Mouse (Mus musculus) forebrain, postnatal 0 days (tissue): ENCODE data around the gene A430078G23Rik. TPM values are rescaled to one million over a fixed set of nuclear protein-coding genes. Genes with fewer than 3 reads are reported as not detected.

Experiments used
- ATAC-seq: fragments of 200-750 bp; cut with Nextera tagmentation; 2 replicates; pipeline ENCODE4 v1.8.0; 2017; ENCODE audit warnings: mild to moderate bottlenecking, moderate library complexity
- DNase-seq: peaks from one replicate; pipeline ENCODE4 v3.0.0-alpha.2; 2015
- H3K27ac ChIP-seq: fragments of 300-500 bp; sonication (generic); 2 replicates; pipeline ENCODE4 v1.5.1; 2014; ENCODE audit warnings: low read depth, mild to moderate bottlenecking, antibody characterized with exemption, low read length, moderate library complexity, mixed read lengths
- H3K27me3 ChIP-seq: fragments of 300-500 bp; sonication (generic); 2 replicates; pipeline ENCODE4 v1.6.1; 2014; ENCODE audit warnings: mild to moderate bottlenecking, low read length, mixed read lengths; ENCODE audit not compliant: insufficient read depth
- H3K36me3 ChIP-seq: fragments of 300-500 bp; sonication (generic); 2 replicates; pipeline ENCODE4 v1.6.1; 2014; ENCODE audit warnings: mild to moderate bottlenecking, moderate library complexity; ENCODE audit not compliant: insufficient read depth
- H3K4me1 ChIP-seq: fragments of 300-500 bp; sonication (generic); 2 replicates; pipeline ENCODE4 v1.6.1; 2014; ENCODE audit warnings: antibody characterized with exemption; ENCODE audit not compliant: insufficient read depth
- H3K4me2 ChIP-seq: fragments of 300-500 bp; sonication (generic); 2 replicates; pipeline ENCODE4 v1.6.1; 2014; ENCODE audit warnings: low read depth, mild to moderate bottlenecking, moderate library complexity
- H3K4me3 ChIP-seq: fragments of 300-500 bp; sonication (generic); 2 replicates; pipeline ENCODE4 v1.5.1; 2014; ENCODE audit warnings: low read depth, low read length, mixed read lengths
- H3K9ac ChIP-seq: fragments of 300-500 bp; sonication (generic); 2 replicates; pipeline ENCODE4 v1.6.1; 2014; ENCODE audit warnings: mild to moderate bottlenecking
- H3K9me3 ChIP-seq: fragments of 300-500 bp; sonication (generic); 2 replicates; pipeline ENCODE4 v1.6.1; 2016; ENCODE audit warnings: low read length
- CTCF ChIP-seq: sonication (generic); IDR thresholded peaks from 2 replicates; pipeline ENCODE4 v1.5.1; 2016; ENCODE audit warnings: antibody characterized with exemption, control low read depth, low read depth
- WGBS: fragments of 180-500 bp; shearing (Covaris S2); extraction: QIAGEN DNeasy Blood & Tissue Kit; methylation state at CpG from one replicate; pipeline ENCODE4 v1.1.7; 2014; 5-methylcytosine and 5-hydroxymethylcytosine counted together
- polyA plus RNA-seq: library from polyadenylated mRNA; unstranded; fragments of >200 nt; fragmentation: Nextera tagmentation; extraction: Ambion mirVana; gene quantifications from 2 replicates; pipeline ENCODE4 v1.2.1, GENCODE M21; 2015
- total RNA-seq: library from RNA; depleted of rRNA; stranded (reverse); fragments of >200 nt; gene quantifications from 2 replicates; pipeline ENCODE4 v1.2.3, GENCODE M21; 2014

Gene A430078G23Rik
- total and polyA plus RNA-seq, 2 experiments from 2014 or later, result not detected

DNA sequence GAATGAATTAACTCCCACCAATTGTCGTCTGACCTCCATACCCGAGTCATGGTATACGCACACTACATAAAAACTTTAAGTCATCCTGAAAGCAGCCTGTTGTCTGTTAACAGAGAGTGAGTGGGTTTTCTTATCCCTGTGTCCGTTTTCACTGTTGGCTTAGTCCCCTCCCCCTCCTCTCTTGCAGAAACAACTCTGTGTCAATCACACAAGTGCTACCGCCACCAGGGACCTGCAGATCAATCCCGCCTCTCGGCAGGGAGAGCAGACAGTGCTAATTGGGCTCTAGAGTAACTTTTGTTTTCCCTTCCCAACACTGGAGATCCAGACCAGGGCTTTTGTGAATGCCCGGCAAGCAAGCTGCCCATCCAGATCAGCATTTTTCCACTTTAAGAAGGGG is 64.2 kb downstream of the A430078G23Rik start:
- 8% methylated on average over 8 of the region's 8 CpGs for WGBS
- Histone ChIP-seq H3K9me3 (no peaks in the 10 kb centered on the region), H3K27me3 (no peaks in the 10 kb centered on the region), H3K9ac (no peak overlapping the region), H3K4me1 (no peaks in the 10 kb centered on the region), H3K36me3 (no peaks in the 10 kb centered on the region), H3K4me2 (no peak overlapping the region), H3K4me3 (no peak overlapping the region), H3K27ac (no peak overlapping the region)
- no peak for TF ChIP-seq CTCF
- DNase-seq (no peak), ATAC-seq (no peak)

DNA sequence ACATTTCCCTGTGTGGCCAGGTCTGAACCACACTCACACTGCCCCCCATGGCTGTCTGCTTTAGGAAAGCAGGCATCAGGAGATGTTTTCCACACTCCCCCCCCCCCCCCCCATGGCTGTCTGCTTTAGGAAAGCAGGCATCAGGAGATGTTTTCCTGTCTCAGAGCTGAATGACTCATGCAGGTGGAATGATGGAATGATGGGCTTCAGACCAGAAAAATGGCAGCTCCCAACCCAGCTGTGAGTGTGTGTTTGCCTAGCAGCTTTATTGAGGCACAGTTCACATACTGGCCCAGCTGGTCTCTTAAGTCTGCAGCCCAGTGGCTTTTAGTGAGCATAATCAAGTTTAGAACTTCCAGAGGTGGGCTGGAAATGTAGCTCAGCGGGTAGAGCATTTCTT is 64.9 kb downstream of the A430078G23Rik start:
- Histone ChIP-seq H3K4me3 (no peak overlapping the region), H3K27me3 (no peaks in the 10 kb centered on the region), H3K36me3 (no peaks in the 10 kb centered on the region), H3K9ac (no peak overlapping the region), H3K9me3 (no peaks in the 10 kb centered on the region), H3K27ac (no peak overlapping the region), H3K4me2 (no peak overlapping the region), H3K4me1 (no peaks in the 10 kb centered on the region)
- WGBS, result 89% methylated on average over 1 of the region's 1 CpGs
- no peak for TF ChIP-seq CTCF
- DNase-seq, result no peak
- no peak for ATAC-seq

DNA sequence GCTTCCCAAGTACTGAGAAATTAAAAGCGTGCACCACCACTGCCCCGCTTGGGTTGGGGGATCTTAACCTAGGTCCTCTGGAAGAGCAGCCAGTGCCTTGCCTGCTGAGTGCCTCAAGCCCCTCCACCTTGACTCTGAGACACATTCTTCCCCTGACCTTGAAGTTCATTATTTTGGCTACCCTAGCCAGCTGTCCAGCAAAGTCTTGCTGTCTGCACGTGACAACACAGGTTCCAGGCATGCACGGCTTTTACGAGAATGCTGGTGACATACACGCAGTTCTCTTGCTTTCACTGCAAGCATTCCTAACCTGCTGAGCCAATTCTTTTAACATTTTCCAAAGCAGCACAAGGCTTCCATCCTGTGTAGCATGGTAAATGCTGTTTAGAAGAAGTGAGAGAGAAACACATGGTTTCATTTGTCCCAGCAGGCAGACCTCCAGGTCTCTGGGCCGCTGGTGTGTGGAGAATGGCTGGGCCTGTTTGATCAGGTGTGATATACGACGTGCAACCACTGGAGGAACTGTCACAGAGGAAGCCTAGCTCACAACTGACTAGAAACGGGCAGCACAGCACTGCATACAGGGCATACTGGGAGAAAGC is 67.0 kb downstream of the A430078G23Rik start:
- WGBS, result 89% methylated on average over 10 of the region's 10 CpGs
- no peak for ATAC-seq
- H3K9me3 ChIP-seq, result no peaks in the 10 kb centered on the region
- no peak for TF ChIP-seq CTCF
- no peak for DNase-seq
- no peaks in the 10 kb centered on the region for H3K27me3 ChIP-seq
- H3K4me1 ChIP-seq, result no peaks in the 10 kb centered on the region
- H3K9ac ChIP-seq, result no peak overlapping the region
- no peak overlapping the region for H3K4me3 ChIP-seq
- H3K36me3 ChIP-seq, result no peaks in the 10 kb centered on the region
- H3K4me2 ChIP-seq, result no peak overlapping the region
- H3K27ac ChIP-seq, result no peak overlapping the region

DNA sequence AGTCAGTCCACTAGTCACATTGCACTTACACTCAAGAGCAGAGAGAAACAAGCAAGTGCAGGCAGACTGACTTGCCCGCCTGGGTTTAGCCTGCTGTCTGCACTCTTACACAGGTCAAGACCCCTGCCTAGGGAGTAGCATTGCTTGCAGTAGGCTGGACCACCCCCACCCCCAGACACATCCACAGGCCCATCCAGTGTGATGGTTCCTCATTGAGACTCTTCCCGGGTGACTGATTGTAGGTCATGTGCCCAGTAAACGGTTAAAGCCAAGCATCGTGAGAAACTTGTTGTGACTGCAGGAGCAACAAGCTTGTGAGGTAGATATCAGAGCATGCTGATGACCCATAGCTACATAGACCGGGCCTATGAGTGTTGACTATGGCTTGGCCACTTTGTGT is 68.3 kb downstream of the A430078G23Rik start:
- WGBS, result 96% methylated on average over 5 of the region's 5 CpGs
- no peaks in the 10 kb centered on the region for H3K36me3 ChIP-seq
- no peak overlapping the region for H3K9ac ChIP-seq
- H3K4me1 ChIP-seq, result no peaks in the 10 kb centered on the region
- no peaks in the 10 kb centered on the region for H3K27me3 ChIP-seq
- DNase-seq (no peak), ATAC-seq (no peak)
- H3K4me2 ChIP-seq, result no peak overlapping the region
- TF ChIP-seq CTCF, result no peak
- no peaks in the 10 kb centered on the region for H3K9me3 ChIP-seq
- H3K27ac ChIP-seq, result no peak overlapping the region
- H3K4me3 ChIP-seq, result no peak overlapping the region

DNA sequence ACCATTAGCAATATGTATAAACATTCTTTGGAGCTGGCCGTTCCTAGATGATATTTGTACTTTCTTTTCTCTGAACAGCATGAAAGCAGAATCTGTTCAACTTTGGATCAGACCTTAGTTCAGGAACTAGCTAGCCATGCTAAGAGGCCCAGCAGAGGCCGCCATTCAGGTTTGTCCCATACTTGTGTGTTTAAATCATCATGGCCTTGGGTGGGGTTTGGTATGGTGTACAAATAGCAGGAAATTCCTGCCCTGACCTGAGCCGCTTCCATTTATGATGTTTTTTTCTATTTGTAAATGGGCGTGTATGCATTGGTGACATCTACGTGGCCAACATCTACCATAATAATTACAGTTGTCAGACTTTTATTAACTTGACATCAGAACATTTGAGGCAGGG is 72.0 kb downstream of the A430078G23Rik start:
- ATAC-seq, result no peak
- Histone ChIP-seq H3K4me2 (no peak overlapping the region), H3K4me3 (no peak overlapping the region), H3K36me3 (peaks cover 7% of the 10 kb centered on the region; the same call in 1 of the 2 replicates), H3K27me3 (no peaks in the 10 kb centered on the region), H3K9ac (no peak overlapping the region), H3K9me3 (no peaks in the 10 kb centered on the region), H3K4me1 (no peaks in the 10 kb centered on the region), H3K27ac (no peak overlapping the region)
- DNase-seq, result no peak
- 94% methylated on average over 5 of the region's 5 CpGs for WGBS
- TF ChIP-seq CTCF, result no peak

DNA sequence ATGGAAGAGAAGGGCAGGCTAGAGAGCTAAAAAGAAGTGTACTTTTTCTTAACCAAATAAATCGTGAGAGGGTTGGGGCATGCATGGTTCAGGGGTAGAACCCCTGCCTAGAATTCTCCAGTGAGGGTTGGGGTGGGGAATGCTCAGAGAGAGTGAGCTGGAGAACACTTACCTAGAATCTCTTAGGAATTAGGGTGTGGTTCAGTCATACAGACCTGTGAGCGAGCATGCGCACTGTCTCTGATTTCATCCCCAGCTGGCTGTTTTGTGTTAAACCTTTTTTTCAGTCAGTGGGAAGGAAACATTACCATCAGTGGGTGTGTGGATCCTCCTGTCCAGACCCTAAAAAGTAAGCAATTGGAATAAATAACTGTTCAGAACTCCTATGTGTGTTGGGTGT is 73.0 kb downstream of the A430078G23Rik start:
- Histone ChIP-seq H3K4me1 (no peaks in the 10 kb centered on the region), H3K27me3 (no peaks in the 10 kb centered on the region), H3K9ac (no peak overlapping the region), H3K4me2 (no peak overlapping the region), H3K27ac (no peak overlapping the region), H3K36me3 (peaks cover 11% of the 10 kb centered on the region), H3K4me3 (no peak overlapping the region), H3K9me3 (no peaks in the 10 kb centered on the region)
- 90% methylated on average over 3 of the region's 3 CpGs for WGBS
- DNase-seq (no peak), ATAC-seq (no peak)
- TF ChIP-seq CTCF, result no peak

DNA sequence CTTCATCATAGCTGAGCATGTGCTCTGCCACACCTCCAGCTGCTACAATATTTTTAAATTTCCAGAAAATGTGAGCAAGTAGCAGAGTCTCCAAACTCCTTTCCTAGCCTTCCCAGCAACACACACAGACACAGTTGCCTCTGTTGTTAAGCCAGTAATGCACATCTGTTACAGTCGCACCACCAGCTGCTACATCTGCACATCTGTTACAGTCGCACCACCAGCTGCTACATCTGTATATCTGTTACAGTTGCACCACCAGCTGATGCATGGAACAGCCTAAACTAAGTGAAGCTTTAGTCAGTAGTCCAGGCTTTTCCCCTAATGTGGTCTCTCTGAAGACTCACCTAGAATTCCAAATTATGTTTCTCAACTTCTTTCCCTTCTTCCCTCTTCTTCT is 75.2 kb downstream of the A430078G23Rik start:
- H3K4me1 ChIP-seq, result no peaks in the 10 kb centered on the region
- H3K4me3 ChIP-seq, result no peak overlapping the region
- H3K27me3 ChIP-seq, result no peaks in the 10 kb centered on the region
- 96% methylated on average over 2 of the region's 2 CpGs for WGBS
- no peaks in the 10 kb centered on the region for H3K9me3 ChIP-seq
- no peak for DNase-seq
- ATAC-seq, result no peak
- no peak overlapping the region for H3K9ac ChIP-seq
- H3K4me2 ChIP-seq, result no peak overlapping the region
- no peak for TF ChIP-seq CTCF
- no peak overlapping the region for H3K27ac ChIP-seq
- H3K36me3 ChIP-seq, result peaks cover 23% of the 10 kb centered on the region
